Mouse (Mus musculus) cerebellum, adult 11-12 months (tissue): ENCODE data around the gene Mid1.
A peak's percentile ranks its signal among the peaks of the same experiment; 100 is the strongest.

Experiments
- DNase-seq: peaks from one replicate; pipeline ENCODE4 v3.0.0; 2022

Mid1 gene

GRCm38 (mm10) chrX:169826947-169827346 lies 141.9 kb downstream of the Mid1 start:
- peak; percentile 16 for DNase-seq

- DNase-seq: no peak
Observed at GRCm38 (mm10) chrX:169827720-169828119, 142.7 kb downstream of the Mid1 start.

GRCm38 (mm10) chrX:169828136-169828535 lies 143.1 kb downstream of the Mid1 start:
- no peak for DNase-seq

GRCm38 (mm10) chrX:169830052-169830451 lies 145.1 kb downstream of the Mid1 start:
- DNase-seq: no peak

GRCm38 (mm10) chrX:169837947-169838649 lies 153.1 kb downstream of the Mid1 start:
- no peak for DNase-seq

- DNase-seq: no peak
Observed at GRCm38 (mm10) chrX:169838650-169838971, 153.6 kb downstream of the Mid1 start.

- DNase-seq: no peak
Observed at GRCm38 (mm10) chrX:169843267-169843666, 158.3 kb downstream of the Mid1 start.

- no peak for DNase-seq
Observed at GRCm38 (mm10) chrX:169844150-169844772, 159.3 kb downstream of the Mid1 start.

GRCm38 (mm10) chrX:169846187-169846586 lies 161.2 kb downstream of the Mid1 start:
- DNase-seq: no peak

- DNase-seq: no peak
Observed at GRCm38 (mm10) chrX:169861194-169861720, 176.3 kb downstream of the Mid1 start.

- no peak for DNase-seq
Observed at GRCm38 (mm10) chrX:169862440-169862839, 177.4 kb downstream of the Mid1 start.

- DNase-seq: no peak
Observed at GRCm38 (mm10) chrX:169862848-169863247, 177.8 kb downstream of the Mid1 start.

- DNase-seq: no peak
Observed at GRCm38 (mm10) chrX:169863841-169864240, 178.8 kb downstream of the Mid1 start.

GRCm38 (mm10) chrX:169868223-169868622 lies 183.2 kb downstream of the Mid1 start:
- DNase-seq: no peak

GRCm38 (mm10) chrX:169874475-169874874 lies 189.5 kb downstream of the Mid1 start:
- DNase-seq: no peak

GRCm38 (mm10) chrX:169879481-169880362 lies 194.7 kb downstream of the Mid1 start:
- peak; percentile 63 for DNase-seq

- DNase-seq: no peak
Observed at GRCm38 (mm10) chrX:169880363-169880711, 195.3 kb downstream of the Mid1 start.

GRCm38 (mm10) chrX:169880826-169881225 lies 195.8 kb downstream of the Mid1 start:
- DNase-seq: no peak

GRCm38 (mm10) chrX:169881253-169882219 lies 196.5 kb downstream of the Mid1 start:
- no peak for DNase-seq

- DNase-seq: no peak
Observed at GRCm38 (mm10) chrX:169882220-169882609, 197.2 kb downstream of the Mid1 start.

- no peak for DNase-seq
Observed at GRCm38 (mm10) chrX:169883536-169884272, 198.7 kb downstream of the Mid1 start.

- DNase-seq: no peak
Observed at GRCm38 (mm10) chrX:169890541-169890940, 205.5 kb downstream of the Mid1 start.
